Mouse (Mus musculus): ENCODE measurements around the gene Mpg. TPM values are rescaled to one million over a fixed set of nuclear protein-coding genes. Genes with fewer than 3 reads are reported as not detected.

Gene Mpg
- polyA plus RNA-seq, 1 experiment from 2014 or later = 19.2 TPM

GRCm38 (mm10) chr11:32221225-32221950, 4.9 kb upstream of the Mpg start:
- H3K9ac ChIP-seq (ENCODE audit: low read depth, low read length) = peak overlapping the region; percentile 84
- H3K4me1 ChIP-seq (replicated peaks; ENCODE audit: control insufficient read depth, insufficient read depth, low read length) = peaks cover 14% of the 10 kb centered on the region; the same call in 1 of the 2 replicates
- no peaks in the 10 kb centered on the region for H3K27me3 ChIP-seq (replicated peaks; ENCODE audit: control insufficient read depth, insufficient read depth, low read length)
- H3K4me2 ChIP-seq (replicated peaks; ENCODE audit: low read depth) = peak overlapping the region; percentile 87
- H3K27ac ChIP-seq (ENCODE audit: low read depth, low read length) = peak overlapping the region; percentile 88
- peak overlapping the region; percentile 82 for H3K4me3 ChIP-seq (ENCODE audit: low read depth, low read length)
- WGBS = under 1% methylated on average over 42 of the region's 46 CpGs
- H3K36me3 ChIP-seq (ENCODE audit: control insufficient read depth, insufficient read depth) = no peaks in the 10 kb centered on the region; the same call in 1 of the 2 replicates
- TF ChIP-seq CTCF (IDR thresholded peaks at IDR 0.05; ENCODE audit: low read depth) = peak; percentile 3; the same call in 1 of the 2 replicates
- no peaks in the 10 kb centered on the region for H3K9me3 ChIP-seq (ENCODE audit: control insufficient read depth)
- ATAC-seq = peak; percentile 59

- peak within 1 kb of the TSS; percentile 84 for H3K9ac ChIP-seq (ENCODE audit: low read depth, low read length)
- no peaks in the 10 kb centered on the region for H3K27me3 ChIP-seq (replicated peaks; ENCODE audit: control insufficient read depth, insufficient read depth, low read length)
- H3K4me3 ChIP-seq (ENCODE audit: low read depth, low read length) = peak within 1 kb of the TSS; percentile 82
- peak within 1 kb of the TSS; percentile 87 for H3K4me2 ChIP-seq (replicated peaks; ENCODE audit: low read depth)
- H3K36me3 ChIP-seq (ENCODE audit: control insufficient read depth, insufficient read depth) = no peaks in the 10 kb centered on the region; the same call in 1 of the 2 replicates
- H3K27ac ChIP-seq (ENCODE audit: low read depth, low read length) = peak within 1 kb of the TSS; percentile 88
- peaks cover 14% of the 10 kb centered on the region; the same call in 1 of the 2 replicates for H3K4me1 ChIP-seq (replicated peaks; ENCODE audit: control insufficient read depth, insufficient read depth, low read length)
- ATAC-seq = peak; percentile 51
- no peak for TF ChIP-seq CTCF (IDR thresholded peaks at IDR 0.05; ENCODE audit: low read depth)
- WGBS = 0% methylated on average over 53 of the region's 72 CpGs
- no peaks in the 10 kb centered on the region for H3K9me3 ChIP-seq (ENCODE audit: control insufficient read depth)
Observed at GRCm38 (mm10) chr11:32221951-32222409, 4.3 kb upstream of the Mpg start, which contains the start of gene Rhbdf1. Gene Rhbdf1, minus strand, starts transcription at chr11:32222300.

DNA sequence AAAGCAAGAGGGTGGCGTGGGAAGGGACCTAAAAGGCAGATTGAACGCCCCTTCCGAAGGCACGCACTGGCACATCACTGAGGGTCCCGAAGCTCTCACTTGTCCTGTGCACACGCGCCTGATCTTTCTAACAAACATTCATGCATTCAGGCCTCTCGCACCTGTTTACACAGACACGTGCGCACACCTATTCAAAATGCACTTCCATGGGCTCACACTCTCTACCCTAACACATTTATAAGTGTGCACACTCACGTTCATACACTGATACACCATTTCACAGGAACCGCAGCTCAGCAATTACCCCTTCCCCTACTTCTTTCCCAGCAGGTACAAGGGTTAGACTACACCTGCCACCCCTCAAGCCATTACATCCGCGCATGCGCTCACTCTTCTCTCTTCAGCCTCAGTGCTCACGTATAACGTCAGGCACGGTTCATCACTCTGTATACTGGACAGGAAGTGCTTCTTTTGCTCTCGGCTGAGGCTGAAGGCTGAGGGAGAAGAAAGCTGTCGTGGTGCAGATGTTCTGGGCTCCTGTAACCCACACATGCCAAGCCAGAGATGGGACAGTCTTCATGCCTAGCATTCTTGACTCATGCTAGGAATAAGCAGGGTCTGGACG, 3.6 kb upstream of the Mpg start:
- peak overlapping the region; percentile 87 for H3K4me2 ChIP-seq (replicated peaks; ENCODE audit: low read depth)
- H3K4me3 ChIP-seq (ENCODE audit: low read depth, low read length) = peak overlapping the region; percentile 82
- H3K27me3 ChIP-seq (replicated peaks; ENCODE audit: control insufficient read depth, insufficient read depth, low read length) = no peaks in the 10 kb centered on the region
- ATAC-seq = peak; percentile 34
- H3K9ac ChIP-seq (ENCODE audit: low read depth, low read length) = peak overlapping the region; percentile 84
- 5% methylated on average over 21 of the region's 21 CpGs for WGBS
- no peak for TF ChIP-seq CTCF (IDR thresholded peaks at IDR 0.05; ENCODE audit: low read depth)
- H3K27ac ChIP-seq (ENCODE audit: low read depth, low read length) = peak overlapping the region; percentile 88
- no peaks in the 10 kb centered on the region for H3K9me3 ChIP-seq (ENCODE audit: control insufficient read depth)
- no peaks in the 10 kb centered on the region; the same call in 1 of the 2 replicates for H3K36me3 ChIP-seq (ENCODE audit: control insufficient read depth, insufficient read depth)
- peaks cover 14% of the 10 kb centered on the region; the same call in 1 of the 2 replicates for H3K4me1 ChIP-seq (replicated peaks; ENCODE audit: control insufficient read depth, insufficient read depth, low read length)

GRCm38 (mm10) chr11:32223297-32223967, 2.9 kb upstream of the Mpg start:
- Histone ChIP-seq H3K4me3 (ENCODE audit: low read depth, low read length) (no peak overlapping the region), H3K36me3 (ENCODE audit: control insufficient read depth, insufficient read depth) (no peaks in the 10 kb centered on the region; the same call in 1 of the 2 replicates), H3K4me2 (replicated peaks; ENCODE audit: low read depth) (peak overlapping the region; percentile 87; the same call in 1 of the 2 replicates), H3K9me3 (ENCODE audit: control insufficient read depth) (no peaks in the 10 kb centered on the region), H3K27ac (ENCODE audit: low read depth, low read length) (peak overlapping the region; percentile 22), H3K9ac (ENCODE audit: low read depth, low read length) (no peak overlapping the region), H3K4me1 (replicated peaks; ENCODE audit: control insufficient read depth, insufficient read depth, low read length) (peaks cover 14% of the 10 kb centered on the region; the same call in 1 of the 2 replicates), H3K27me3 (replicated peaks; ENCODE audit: control insufficient read depth, insufficient read depth, low read length) (no peaks in the 10 kb centered on the region)
- no peak for ATAC-seq
- peak; percentile 44; the same call in 1 of the 2 replicates for TF ChIP-seq CTCF (IDR thresholded peaks at IDR 0.05; ENCODE audit: low read depth)
- 65% methylated on average over 4 of the region's 4 CpGs for WGBS

- peaks cover 14% of the 10 kb centered on the region; the same call in 1 of the 2 replicates for H3K4me1 ChIP-seq (replicated peaks; ENCODE audit: control insufficient read depth, insufficient read depth, low read length)
Observed at GRCm38 (mm10) chr11:32224468-32225139, 1.7 kb upstream of the Mpg start.

More at GRCm38 (mm10) chr11:32224468-32225139, 1.7 kb upstream of the Mpg start:
- Histone ChIP-seq H3K4me3 (ENCODE audit: low read depth, low read length) (no peak overlapping the region), H3K9me3 (ENCODE audit: control insufficient read depth) (no peaks in the 10 kb centered on the region), H3K27me3 (replicated peaks; ENCODE audit: control insufficient read depth, insufficient read depth, low read length) (no peaks in the 10 kb centered on the region), H3K27ac (ENCODE audit: low read depth, low read length) (peak overlapping the region; percentile 69), H3K4me2 (replicated peaks; ENCODE audit: low read depth) (no peak overlapping the region; the same call in 1 of the 2 replicates), H3K9ac (ENCODE audit: low read depth, low read length) (no peak overlapping the region), H3K36me3 (ENCODE audit: control insufficient read depth, insufficient read depth) (peaks cover 2% of the 10 kb centered on the region; the same call in 1 of the 2 replicates)
- 14% methylated on average over 4 of the region's 4 CpGs for WGBS
- ATAC-seq = peak; percentile 28; the same call in 1 of the 2 replicates
- TF ChIP-seq CTCF (IDR thresholded peaks at IDR 0.05; ENCODE audit: low read depth) = no peak

All from intestine, postnatal 0 days (tissue).